Comparison of ENCODE assay signal across 22 mouse cellular contexts in the genomic region with DNA sequence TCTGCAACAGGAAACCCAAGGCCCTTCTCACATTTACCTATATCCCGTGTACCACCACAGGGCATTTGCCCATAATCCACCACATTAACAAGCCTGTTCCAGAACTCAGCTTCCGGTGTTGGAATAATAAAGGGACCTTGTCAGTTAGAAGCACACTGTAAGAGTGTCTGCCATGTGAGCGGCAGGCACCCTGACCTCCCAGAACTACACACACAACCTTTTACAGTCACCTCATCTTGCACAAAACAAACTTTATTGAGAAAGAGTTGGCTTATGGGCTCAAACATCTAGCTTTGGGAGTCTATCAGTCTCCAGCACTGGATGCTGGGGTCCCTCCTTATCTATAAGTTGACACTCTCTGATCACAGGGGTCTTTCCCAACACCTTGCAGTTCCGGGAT. TPM values are rescaled to one million over a fixed set of nuclear protein-coding genes. Genes with fewer than 3 reads are reported as not detected.
DNase-seq lines count a peak whose midpoint lies in the region; ATAC-seq and TF ChIP-seq lines count a peak whose summit lies in the region.
"Had no signal": no experiment of that assay in that cellular context is flagged by ENCODE, and none has a peak within 500 bp of the region (broad histone marks: within the 10 kb centered on the region; RNA-seq: fewer than 3 reads in every experiment).

No protein-coding gene starts in this region.

- peaks cover 77% of the 10 kb centered on the region for H3K36me3 ChIP-seq in embryonic facial prominence, embryonic 12.5 days
- H3K36me3 ChIP-seq in embryonic facial prominence, embryonic 10.5 days (replicated peaks), result peaks cover 98% of the 10 kb centered on the region
- peaks cover 83% of the 10 kb centered on the region for H3K36me3 ChIP-seq in liver, postnatal 0 days (replicated peaks; ENCODE audit: insufficient read depth, low read length)
- H3K36me3 ChIP-seq in liver, embryonic 11.5 days (ENCODE audit: control insufficient read depth, insufficient read depth, low read length), result peaks cover 19% of the 10 kb centered on the region

- H3K4me3 ChIP-seq in embryonic facial prominence, embryonic 12.5 days, result no peak overlapping the region
- no peak overlapping the region for H3K4me3 ChIP-seq in embryonic facial prominence, embryonic 10.5 days
- H3K4me3 ChIP-seq in liver, postnatal 0 days (ENCODE audit: low read depth, low read length), result no peak overlapping the region
- H3K4me3 ChIP-seq in liver, embryonic 11.5 days (ENCODE audit: low read depth, low read length), result no peak overlapping the region
- H3K4me3 ChIP-seq: forebrain, embryonic 10.5 days; heart, embryonic 12.5 days; heart, embryonic 15.5 days; hindbrain, embryonic 10.5 days; hindbrain, embryonic 13.5 days had no signal

- no peak for TF ChIP-seq EP300 in liver, postnatal 0 days (IDR thresholded peaks at IDR 0.05; ENCODE audit: low read depth)

- DNase-seq in embryonic facial prominence, embryonic 10.5 days (ENCODE audit: low spot score), result no peak
- DNase-seq in liver, postnatal 0 days, result no peak
- DNase-seq in liver, embryonic 11.5 days (ENCODE audit: low spot score), result no peak
- peak; percentile 50 for DNase-seq in adipocyte (ENCODE audit: low spot score)
- no peak for DNase-seq in cerebellum, postnatal 14 days
- DNase-seq in thymus, adult 18-20 months, result no peak
- DNase-seq: adrenal gland, adult 8-10 months; cerebellum, adult 9-10 months; gastrocnemius, postnatal 25 days; heart, adult 18-20 months; heart, postnatal 10 days had no signal

- H3K9ac ChIP-seq in embryonic facial prominence, embryonic 12.5 days, result no peak overlapping the region
- H3K9ac ChIP-seq in liver, postnatal 0 days (replicated peaks), result no peak overlapping the region
- H3K9ac ChIP-seq in liver, embryonic 11.5 days (ENCODE audit: low read depth, low read length), result no peak overlapping the region
- H3K9ac ChIP-seq: heart, embryonic 12.5 days; heart, embryonic 15.5 days; hindbrain, embryonic 13.5 days had no signal

- no peak overlapping the region for H3K27ac ChIP-seq in embryonic facial prominence, embryonic 12.5 days
- H3K27ac ChIP-seq in embryonic facial prominence, embryonic 10.5 days (replicated peaks), result no peak overlapping the region
- no peak overlapping the region for H3K27ac ChIP-seq in liver, postnatal 0 days (ENCODE audit: low read depth)
- no peak overlapping the region for H3K27ac ChIP-seq in liver, embryonic 11.5 days (ENCODE audit: low read depth, low read length)
- H3K27ac ChIP-seq: forebrain, embryonic 10.5 days; heart, embryonic 15.5 days; hindbrain, embryonic 10.5 days; hindbrain, embryonic 13.5 days had no signal

- no peaks in the 10 kb centered on the region for H3K27me3 ChIP-seq in embryonic facial prominence, embryonic 12.5 days
- H3K27me3 ChIP-seq in embryonic facial prominence, embryonic 10.5 days (replicated peaks; ENCODE audit: low read depth, poor library complexity, severe bottlenecking), result no peaks in the 10 kb centered on the region
- H3K27me3 ChIP-seq in liver, postnatal 0 days (ENCODE audit: insufficient read depth, low read length), result no peaks in the 10 kb centered on the region
- H3K27me3 ChIP-seq in liver, embryonic 11.5 days (replicated peaks; ENCODE audit: control insufficient read depth, insufficient read depth, low read length), result no peaks in the 10 kb centered on the region
- H3K27me3 ChIP-seq: heart, embryonic 12.5 days; heart, embryonic 15.5 days; hindbrain, embryonic 13.5 days had no signal

- ATAC-seq in embryonic facial prominence, embryonic 12.5 days (ENCODE audit: insufficient number of reproducible peaks, insufficient read depth, low FRiP score, low TSS enrichment), result 0 out of 2 replicates have a peak, but pooled peaks have one; percentile 36
- ATAC-seq in liver, postnatal 0 days, result peak; percentile 19; the same call in 1 of the 2 replicates
- no peak for ATAC-seq in liver, embryonic 11.5 days (replicated peaks; ENCODE audit: low FRiP score)
- ATAC-seq: forebrain, embryonic 14.5 days; hindbrain, embryonic 16.5 days had no signal

- H3K4me1 ChIP-seq in embryonic facial prominence, embryonic 12.5 days, result no peaks in the 10 kb centered on the region
- H3K4me1 ChIP-seq in embryonic facial prominence, embryonic 10.5 days, result no peaks in the 10 kb centered on the region
- H3K4me1 ChIP-seq in liver, postnatal 0 days (ENCODE audit: insufficient read depth), result peaks cover 5% of the 10 kb centered on the region; the same call in 1 of the 2 replicates
- H3K4me1 ChIP-seq in liver, embryonic 11.5 days (replicated peaks; ENCODE audit: control insufficient read depth, insufficient read depth, low read length), result no peaks in the 10 kb centered on the region; the same call in none of the 2 replicates
- H3K4me1 ChIP-seq: forebrain, embryonic 10.5 days had no signal

- H3K4me2 ChIP-seq in embryonic facial prominence, embryonic 12.5 days (replicated peaks), result no peak overlapping the region
- no peak overlapping the region for H3K4me2 ChIP-seq in liver, postnatal 0 days (ENCODE audit: low read depth, low read length)
- no peak overlapping the region for H3K4me2 ChIP-seq in liver, embryonic 11.5 days
- H3K4me2 ChIP-seq: heart, embryonic 12.5 days; heart, embryonic 15.5 days; hindbrain, embryonic 13.5 days had no signal

- no peaks in the 10 kb centered on the region for H3K9me3 ChIP-seq in embryonic facial prominence, embryonic 12.5 days
- H3K9me3 ChIP-seq in embryonic facial prominence, embryonic 10.5 days, result no peaks in the 10 kb centered on the region
- no peaks in the 10 kb centered on the region for H3K9me3 ChIP-seq in liver, postnatal 0 days (ENCODE audit: low read length)
- H3K9me3 ChIP-seq in liver, embryonic 11.5 days (ENCODE audit: control insufficient read depth, low read length), result no peaks in the 10 kb centered on the region
- H3K9me3 ChIP-seq: forebrain, embryonic 10.5 days; G1E; heart, embryonic 12.5 days; heart, embryonic 15.5 days; hindbrain, embryonic 10.5 days; hindbrain, embryonic 13.5 days had no signal

- WGBS in embryonic facial prominence, embryonic 12.5 days, result 75% methylated on average over 4 of the region's 4 CpGs
- 84% methylated on average over 4 of the region's 4 CpGs for WGBS in embryonic facial prominence, embryonic 10.5 days
- 80% methylated on average over 4 of the region's 4 CpGs for WGBS in liver, postnatal 0 days (ENCODE audit: insufficient replicate concordance)
- 82% methylated on average over 4 of the region's 4 CpGs for WGBS in liver, embryonic 11.5 days

- no peak for TF ChIP-seq CTCF in liver, postnatal 0 days (IDR thresholded peaks at IDR 0.05; ENCODE audit: low read depth)

RNA-seq across cellular contexts. Expression of a gene that starts 13.6 kb away (rescaled TPM):
- 117 and 120 TPM in 2 replicates for polyA plus RNA-seq in embryonic facial prominence, embryonic 12.5 days (2016; fragmentation: Nextera tagmentation; extraction: Ambion mirVana)
- polyA plus RNA-seq in embryonic facial prominence, embryonic 10.5 days (2016; fragmentation: Nextera tagmentation; extraction: Ambion mirVana), result 168 and 176 TPM in 2 replicates
- 65.4 and 71.2 TPM in 2 replicates for polyA plus RNA-seq in liver, postnatal 0 days (2015; fragmentation: Nextera tagmentation; extraction: Ambion mirVana)
- polyA plus RNA-seq in liver, embryonic 11.5 days (2014; fragmentation: Nextera tagmentation; extraction: Ambion mirVana), result 24.9 and 25.4 TPM in 2 replicates

RNA-seq across cellular contexts. Expression of a gene that starts 20.8 kb away (rescaled TPM):
- polyA plus RNA-seq in embryonic facial prominence, embryonic 12.5 days (2016; fragmentation: Nextera tagmentation; extraction: Ambion mirVana), result 23.9 and 24.2 TPM in 2 replicates
- polyA plus RNA-seq in embryonic facial prominence, embryonic 10.5 days (2016; fragmentation: Nextera tagmentation; extraction: Ambion mirVana), result 23.5 and 25.4 TPM in 2 replicates
- polyA plus RNA-seq in liver, postnatal 0 days (2015; fragmentation: Nextera tagmentation; extraction: Ambion mirVana), result 6.2 and 7.0 TPM in 2 replicates
- 16.4 and 19.4 TPM in 2 replicates for polyA plus RNA-seq in liver, embryonic 11.5 days (2014; fragmentation: Nextera tagmentation; extraction: Ambion mirVana)

RNA-seq across cellular contexts. Expression of a gene that starts 20.9 kb away (rescaled TPM):
- 51.1 and 52.9 TPM in 2 replicates for polyA plus RNA-seq in embryonic facial prominence, embryonic 12.5 days (2016; fragmentation: Nextera tagmentation; extraction: Ambion mirVana)
- polyA plus RNA-seq in embryonic facial prominence, embryonic 10.5 days (2016; fragmentation: Nextera tagmentation; extraction: Ambion mirVana), result 54.1 and 58.7 TPM in 2 replicates
- polyA plus RNA-seq in liver, postnatal 0 days (2015; fragmentation: Nextera tagmentation; extraction: Ambion mirVana), result 37.2 and 38.0 TPM in 2 replicates
- 52.9 and 55.8 TPM in 2 replicates for polyA plus RNA-seq in liver, embryonic 11.5 days (2014; fragmentation: Nextera tagmentation; extraction: Ambion mirVana)

RNA-seq across cellular contexts. Expression of a gene that starts 22.2 kb away (rescaled TPM):
- polyA plus RNA-seq in embryonic facial prominence, embryonic 12.5 days (2016; fragmentation: Nextera tagmentation; extraction: Ambion mirVana), result not detected in 2 replicates
- not detected in 2 replicates for polyA plus RNA-seq in embryonic facial prominence, embryonic 10.5 days (2016; fragmentation: Nextera tagmentation; extraction: Ambion mirVana)
- 0.43 TPM in 1 of 2 replicates, not detected in the other for polyA plus RNA-seq in liver, postnatal 0 days (2015; fragmentation: Nextera tagmentation; extraction: Ambion mirVana)
- polyA plus RNA-seq in liver, embryonic 11.5 days (2014; fragmentation: Nextera tagmentation; extraction: Ambion mirVana), result not detected in 2 replicates
- polyA plus RNA-seq: brain, embryonic 14.5 days; embryonic facial prominence, embryonic 14.5 days; forebrain, embryonic 14.5 days; G1E; heart, embryonic 12.5 days; heart, embryonic 15.5 days; hindbrain, embryonic 10.5 days; hindbrain, embryonic 13.5 days; hindbrain, embryonic 16.5 days had no signal
